Mouse (Mus musculus) spleen, postnatal 0 days (tissue): ENCODE data around the gene Rad51ap1. TPM values are rescaled to one million over a fixed set of nuclear protein-coding genes. Genes with fewer than 3 reads are reported as not detected.

Experiments
- polyA plus RNA-seq: library from polyadenylated mRNA; unstranded; fragments of >200 nt; fragmentation: Nextera tagmentation; extraction: Ambion mirVana; gene quantifications from 2 replicates; pipeline ENCODE4 v1.2.1, GENCODE M21; 2015

The Rad51ap1 gene
- polyA plus RNA-seq: 69.1 and 78.4 TPM in 2 replicates

DNA sequence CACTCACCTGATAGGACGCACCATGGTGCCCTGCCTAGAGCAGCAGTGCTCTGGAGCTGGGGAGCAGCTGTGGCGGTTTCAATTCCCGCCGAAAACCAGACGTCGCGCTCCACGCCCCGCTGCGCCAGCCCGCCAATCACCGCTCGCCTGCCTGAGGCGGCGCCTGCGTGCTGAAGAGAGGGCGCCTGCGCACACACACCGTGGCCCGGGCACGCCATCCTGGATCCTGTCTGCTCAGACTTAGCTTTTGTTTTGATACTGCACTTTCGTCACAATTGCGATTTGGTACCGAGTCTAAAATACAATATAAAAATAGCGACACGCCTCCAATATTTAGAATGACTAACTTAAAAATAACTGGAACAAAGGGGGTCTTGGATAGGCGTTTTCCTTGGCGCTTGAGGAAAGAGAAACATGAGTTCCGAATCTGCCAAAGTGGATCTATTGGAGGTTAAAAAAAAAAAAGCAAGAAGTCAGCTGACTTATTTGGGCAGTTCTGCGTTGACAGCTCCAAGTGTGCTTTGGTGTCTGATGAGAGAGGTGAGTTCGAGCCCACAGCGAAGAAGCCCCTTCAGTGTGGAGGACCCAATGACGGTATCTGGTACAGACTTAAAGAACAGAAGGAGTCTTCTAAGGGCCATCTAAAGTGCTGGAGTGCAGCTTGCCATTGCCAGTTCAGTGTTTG, at the start of gene Rad51ap1, which contains the start of gene D6Wsu163e:
Gene Rad51ap1 (minus strand): TSS at position 101 of the 685 bp plus-strand sequence.
Gene D6Wsu163e (plus strand): TSS at position 476 of the 685 bp plus-strand sequence.

DNA sequence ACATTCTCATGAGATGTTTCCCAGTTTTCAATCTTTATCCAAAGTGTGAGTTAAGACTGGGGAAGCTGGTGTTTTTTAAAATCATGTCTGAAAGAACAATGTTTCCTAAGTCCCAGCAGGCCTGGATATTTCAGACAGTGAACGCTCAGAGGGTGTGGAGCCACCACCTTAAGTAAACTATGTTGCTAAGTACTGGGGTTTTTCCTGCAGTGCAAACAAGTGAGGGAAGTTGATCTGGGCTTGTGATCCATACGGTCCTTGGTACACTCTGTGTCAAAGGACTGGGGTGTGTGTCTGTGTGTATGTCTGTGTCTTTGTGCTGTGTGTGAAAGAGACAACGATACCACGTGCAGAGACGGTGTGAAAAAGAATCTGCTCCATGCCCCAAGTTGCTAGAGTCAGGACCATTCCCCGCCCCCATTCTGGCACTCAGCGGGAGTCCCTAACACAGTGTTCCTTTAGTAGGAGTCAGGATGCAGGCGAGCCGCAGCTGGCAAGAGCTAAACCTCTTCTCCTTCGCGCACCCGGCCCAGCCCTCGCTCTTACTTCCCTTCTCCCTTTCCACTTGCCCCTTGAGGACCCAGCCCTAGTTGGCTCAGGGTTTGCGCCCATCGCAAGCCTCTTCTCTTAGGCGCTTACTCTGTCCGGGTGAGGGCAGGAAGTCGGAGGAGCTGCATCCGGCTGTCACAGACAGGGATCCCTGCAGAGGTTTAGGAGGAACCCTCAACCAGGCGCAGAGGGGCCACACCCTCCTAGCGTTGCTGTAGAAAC, 18.1 kb downstream of the Rad51ap1 start, which contains the start of gene Dyrk4:
Gene Dyrk4 (minus strand): TSS at position 729 of the 771 bp plus-strand sequence.

Other genes starting within 250 kb of the Rad51ap1 start
- gene Kcna6, start 198.9 kb downstream of the Rad51ap1 start, polyA plus RNA-seq: 0.12 and 0.22 TPM in 2 replicates
- 125 and 133 TPM in 2 replicates for gene Ndufa9, start 90.5 kb downstream of the Rad51ap1 start, polyA plus RNA-seq
- gene Akap3, start 86.5 kb downstream of the Rad51ap1 start, polyA plus RNA-seq: not detected in 2 replicates
- gene Dyrk4, start 17.7 kb downstream of the Rad51ap1 start, polyA plus RNA-seq: 0.07 TPM in 1 of 2 replicates, not detected in the other
- 16.3 and 17.3 TPM in 2 replicates for gene D6Wsu163e, start 375 bp upstream of the Rad51ap1 start, polyA plus RNA-seq
- not detected in 2 replicates for gene Fgf6, start 76.0 kb upstream of the Rad51ap1 start, polyA plus RNA-seq
- gene Fgf23, start 133.3 kb upstream of the Rad51ap1 start, polyA plus RNA-seq: not detected in 2 replicates
- gene Tigar, start 170.0 kb upstream of the Rad51ap1 start, polyA plus RNA-seq: 1.0 and 1.4 TPM in 2 replicates
- 107 and 132 TPM in 2 replicates for gene Ccnd2, start 212.6 kb upstream of the Rad51ap1 start, polyA plus RNA-seq